Mouse (Mus musculus): ENCODE measurements around the gene Lipa.

- no peak for TF ChIP-seq CTCF (conservative IDR thresholded peaks at IDR 0.05; ENCODE audit: low read length)
- no peak for TF ChIP-seq POU5F1 (IDR thresholded peaks at IDR 0.05; ENCODE audit: borderline replicate concordance, low read length)
- TF ChIP-seq NANOG (IDR thresholded peaks at IDR 0.05; ENCODE audit: borderline replicate concordance, low read length), result no peak
Observed at GRCm38 (mm10) chr19:34569896-34570476, 42.7 kb upstream of the Lipa start.
